Mouse (Mus musculus): Measurements from ENCODE around the gene Rnf41. TPM values are rescaled to one million over a fixed set of nuclear protein-coding genes. Genes with fewer than 3 reads are reported as not detected.

Rnf41 gene
- polyA plus RNA-seq, 1 experiment from 2014 or later, result 24.6 TPM

- Histone ChIP-seq H3K4me1 (ENCODE audit: control insufficient read depth in 2 of 2, insufficient read depth in 2 of 2, low read length in 2 of 2) (peaks cover 22 to 27% of the 10 kb centered on the region in 2 experiments), H3K4me2 (ENCODE audit: low read length) (no peak overlapping the region), H3K4me3 (ENCODE audit: control insufficient read depth in 1 of 2, insufficient read depth in 1 of 2, low read depth in 1 of 2, low read length in 2 of 2) (no peak overlapping the region), H3K36me3 (ENCODE audit: control insufficient read depth, insufficient read depth, low read length) (peaks cover 92% of the 10 kb centered on the region), H3K27ac (replicated peaks in 1 of 2; ENCODE audit: control insufficient read depth in 1 of 2, insufficient read depth in 1 of 2, low read depth in 2 of 2, low read length in 2 of 2) (0 out of 4 replicates have a peak overlapping the region, but pooled peaks of 1 of the 2 experiments have one; percentile 6), H3K9me3 (ENCODE audit: control insufficient read depth, low read length) (no peaks in the 10 kb centered on the region), H3K9ac (ENCODE audit: low read length) (no peak overlapping the region), H3K27me3 (ENCODE audit: control insufficient read depth, insufficient read depth, low read length) (no peaks in the 10 kb centered on the region)
- 92% methylated on average over 22 of the region's 22 CpGs for WGBS
- ATAC-seq (ENCODE audit: insufficient number of reproducible peaks, insufficient read depth, low FRiP score, low read depth), result no peak
Measured at GRCm38 (mm10) chr10:128487861-128488712, 76.6 kb downstream of the Rnf41 start.

- no peak overlapping the region for H3K9ac ChIP-seq (ENCODE audit: low read length)
- peaks cover 85% of the 10 kb centered on the region for H3K36me3 ChIP-seq (ENCODE audit: control insufficient read depth, insufficient read depth, low read length)
- 0 out of 4 replicates have a peak overlapping the region, but pooled peaks of 1 of the 2 experiments have one; percentile 6 for H3K27ac ChIP-seq (replicated peaks in 1 of 2; ENCODE audit: control insufficient read depth in 1 of 2, insufficient read depth in 1 of 2, low read depth in 2 of 2, low read length in 2 of 2)
Measured at GRCm38 (mm10) chr10:128488776-128489175, 77.3 kb downstream of the Rnf41 start.

GRCm38 (mm10) chr10:128489380-128489779 is 77.9 kb downstream of the Rnf41 start:
- peaks cover 22 to 27% of the 10 kb centered on the region in 2 experiments for H3K4me1 ChIP-seq (ENCODE audit: control insufficient read depth in 2 of 2, insufficient read depth in 2 of 2, low read length in 2 of 2)
- peaks cover 79% of the 10 kb centered on the region for H3K36me3 ChIP-seq (ENCODE audit: control insufficient read depth, insufficient read depth, low read length)
- H3K9me3 ChIP-seq (ENCODE audit: control insufficient read depth, low read length), result no peaks in the 10 kb centered on the region
- H3K4me3 ChIP-seq (ENCODE audit: control insufficient read depth in 1 of 2, insufficient read depth in 1 of 2, low read depth in 1 of 2, low read length in 2 of 2), result no peak overlapping the region
- peak overlapping the region; percentile 62 for H3K9ac ChIP-seq (ENCODE audit: low read length)
- H3K27me3 ChIP-seq (ENCODE audit: control insufficient read depth, insufficient read depth, low read length), result no peaks in the 10 kb centered on the region
- H3K27ac ChIP-seq (replicated peaks in 1 of 2; ENCODE audit: control insufficient read depth in 1 of 2, insufficient read depth in 1 of 2, low read depth in 2 of 2, low read length in 2 of 2), result peak overlapping the region; percentile 80 to 83
- WGBS, result 43% methylated on average over 5 of the region's 5 CpGs
- H3K4me2 ChIP-seq (ENCODE audit: low read length), result peak overlapping the region; percentile 83; the same call in 1 of the 2 replicates
- no peak for ATAC-seq (ENCODE audit: insufficient number of reproducible peaks, insufficient read depth, low FRiP score, low read depth)

More at GRCm38 (mm10) chr10:128488776-128489175, 77.3 kb downstream of the Rnf41 start:
- ATAC-seq (ENCODE audit: insufficient number of reproducible peaks, insufficient read depth, low FRiP score, low read depth), result no peak
- Histone ChIP-seq H3K4me3 (ENCODE audit: control insufficient read depth in 1 of 2, insufficient read depth in 1 of 2, low read depth in 1 of 2, low read length in 2 of 2) (no peak overlapping the region), H3K9me3 (ENCODE audit: control insufficient read depth, low read length) (no peaks in the 10 kb centered on the region), H3K4me2 (ENCODE audit: low read length) (no peak overlapping the region), H3K27me3 (ENCODE audit: control insufficient read depth, insufficient read depth, low read length) (no peaks in the 10 kb centered on the region), H3K4me1 (ENCODE audit: control insufficient read depth in 2 of 2, insufficient read depth in 2 of 2, low read length in 2 of 2) (peaks cover 22 to 27% of the 10 kb centered on the region in 2 experiments)
- 75% methylated on average over 4 of the region's 4 CpGs for WGBS

GRCm38 (mm10) chr10:128489785-128490184 is 78.3 kb downstream of the Rnf41 start:
- peak overlapping the region; percentile 62 for H3K9ac ChIP-seq (ENCODE audit: low read length)
- no peaks in the 10 kb centered on the region for H3K9me3 ChIP-seq (ENCODE audit: control insufficient read depth, low read length)
- ATAC-seq (ENCODE audit: insufficient number of reproducible peaks, insufficient read depth, low FRiP score, low read depth), result no peak
- no peaks in the 10 kb centered on the region for H3K27me3 ChIP-seq (ENCODE audit: control insufficient read depth, insufficient read depth, low read length)
- peak overlapping the region; percentile 83 for H3K4me2 ChIP-seq (ENCODE audit: low read length)
- no peak overlapping the region for H3K4me3 ChIP-seq (ENCODE audit: control insufficient read depth in 1 of 2, insufficient read depth in 1 of 2, low read depth in 1 of 2, low read length in 2 of 2)
- peaks cover 22 to 29% of the 10 kb centered on the region in 2 experiments for H3K4me1 ChIP-seq (ENCODE audit: control insufficient read depth in 2 of 2, insufficient read depth in 2 of 2, low read length in 2 of 2)
- H3K36me3 ChIP-seq (ENCODE audit: control insufficient read depth, insufficient read depth, low read length), result peaks cover 75% of the 10 kb centered on the region
- 26% methylated on average over 4 of the region's 4 CpGs for WGBS
- H3K27ac ChIP-seq (replicated peaks in 1 of 2; ENCODE audit: control insufficient read depth in 1 of 2, insufficient read depth in 1 of 2, low read depth in 2 of 2, low read length in 2 of 2), result peak overlapping the region; percentile 80 to 83

- ATAC-seq (ENCODE audit: insufficient number of reproducible peaks, insufficient read depth, low FRiP score, low read depth), result no peak
- Histone ChIP-seq H3K4me2 (ENCODE audit: low read length) (peak overlapping the region; percentile 83; the same call in 1 of the 2 replicates), H3K9me3 (ENCODE audit: control insufficient read depth, low read length) (no peaks in the 10 kb centered on the region), H3K9ac (ENCODE audit: low read length) (peak overlapping the region; percentile 62), H3K27me3 (ENCODE audit: control insufficient read depth, insufficient read depth, low read length) (no peaks in the 10 kb centered on the region), H3K27ac (replicated peaks in 1 of 2; ENCODE audit: control insufficient read depth in 1 of 2, insufficient read depth in 1 of 2, low read depth in 2 of 2, low read length in 2 of 2) (peak overlapping the region; percentile 80 to 83), H3K4me3 (ENCODE audit: control insufficient read depth in 1 of 2, insufficient read depth in 1 of 2, low read depth in 1 of 2, low read length in 2 of 2) (no peak overlapping the region), H3K36me3 (ENCODE audit: control insufficient read depth, insufficient read depth, low read length) (peaks cover 70% of the 10 kb centered on the region), H3K4me1 (ENCODE audit: control insufficient read depth in 2 of 2, insufficient read depth in 2 of 2, low read length in 2 of 2) (peaks cover 26 to 34% of the 10 kb centered on the region in 2 experiments)
- 6% methylated on average over 5 of the region's 5 CpGs for WGBS
Measured at GRCm38 (mm10) chr10:128490232-128490631, 78.8 kb downstream of the Rnf41 start.

GRCm38 (mm10) chr10:128490912-128491311 is 79.5 kb downstream of the Rnf41 start:
- no peak for ATAC-seq (ENCODE audit: insufficient number of reproducible peaks, insufficient read depth, low FRiP score, low read depth)
- Histone ChIP-seq H3K9ac (ENCODE audit: low read length) (peak overlapping the region; percentile 97), H3K27ac (replicated peaks in 1 of 2; ENCODE audit: control insufficient read depth in 1 of 2, insufficient read depth in 1 of 2, low read depth in 2 of 2, low read length in 2 of 2) (peak overlapping the region; percentile 80 to 83), H3K4me2 (ENCODE audit: low read length) (peak overlapping the region; percentile 83), H3K4me1 (ENCODE audit: control insufficient read depth in 2 of 2, insufficient read depth in 2 of 2, low read length in 2 of 2) (peaks cover 29 to 41% of the 10 kb centered on the region in 2 experiments), H3K27me3 (ENCODE audit: control insufficient read depth, insufficient read depth, low read length) (no peaks in the 10 kb centered on the region), H3K9me3 (ENCODE audit: control insufficient read depth, low read length) (no peaks in the 10 kb centered on the region), H3K4me3 (ENCODE audit: control insufficient read depth in 1 of 2, insufficient read depth in 1 of 2, low read depth in 1 of 2, low read length in 2 of 2) (peak overlapping the region in 1 of 2 experiments; percentile 84; a peak in 2 of 4 replicates), H3K36me3 (ENCODE audit: control insufficient read depth, insufficient read depth, low read length) (peaks cover 63% of the 10 kb centered on the region)
- WGBS, result 28% methylated on average over 5 of the region's 5 CpGs
